Mouse (Mus musculus): ENCODE data around the gene Mov10l1. TPM values are rescaled to one million over a fixed set of nuclear protein-coding genes. Genes with fewer than 3 reads are reported as not detected.

Mov10l1 gene
- polyA plus RNA-seq, 1 experiment = not detected

- Histone ChIP-seq H3K4me1 (ENCODE audit: control insufficient read depth, insufficient read depth, low read length) (no peaks in the 10 kb centered on the region), H3K4me3 (ENCODE audit: insufficient read depth, low read length) (peak within 1 kb of the TSS; percentile 8), H3K27ac (ENCODE audit: insufficient read depth, low read length) (no peak within 1 kb of the TSS)
- no peak for TF ChIP-seq CTCF (IDR thresholded peaks at IDR 0.05; ENCODE audit: borderline replicate concordance, insufficient read depth, low read length)
- TF ChIP-seq POLR2A (IDR thresholded peaks at IDR 0.05; ENCODE audit: low read depth, low read length) = no peak
Measured at GRCm38 (mm10) chr15:89059161-89059931, 76.6 kb downstream of the Mov10l1 start, which contains the start of gene Panx2. TSS of gene Panx2 (plus strand) at chr15:89059734.

GRCm38 (mm10) chr15:89060032-89060681 is 77.4 kb downstream of the Mov10l1 start:
- peak overlapping the region; percentile 0; the same call in 1 of the 2 replicates for H3K4me3 ChIP-seq (ENCODE audit: insufficient read depth, low read length)
- no peak for TF ChIP-seq CTCF (IDR thresholded peaks at IDR 0.05; ENCODE audit: borderline replicate concordance, insufficient read depth, low read length)
- TF ChIP-seq POLR2A (IDR thresholded peaks at IDR 0.05; ENCODE audit: low read depth, low read length) = no peak
- H3K4me1 ChIP-seq (ENCODE audit: control insufficient read depth, insufficient read depth, low read length) = no peaks in the 10 kb centered on the region
- H3K27ac ChIP-seq (ENCODE audit: insufficient read depth, low read length) = no peak overlapping the region

GRCm38 (mm10) chr15:89060811-89061460 is 78.2 kb downstream of the Mov10l1 start:
- no peaks in the 10 kb centered on the region for H3K4me1 ChIP-seq (ENCODE audit: control insufficient read depth, insufficient read depth, low read length)
- TF ChIP-seq POLR2A (IDR thresholded peaks at IDR 0.05; ENCODE audit: low read depth, low read length) (no peak), CTCF (IDR thresholded peaks at IDR 0.05; ENCODE audit: borderline replicate concordance, insufficient read depth, low read length) (no peak)
- no peak overlapping the region for H3K4me3 ChIP-seq (ENCODE audit: insufficient read depth, low read length)
- H3K27ac ChIP-seq (ENCODE audit: insufficient read depth, low read length) = no peak overlapping the region

GRCm38 (mm10) chr15:89061761-89062517 is 79.2 kb downstream of the Mov10l1 start:
- no peaks in the 10 kb centered on the region for H3K4me1 ChIP-seq (ENCODE audit: control insufficient read depth, insufficient read depth, low read length)
- H3K27ac ChIP-seq (ENCODE audit: insufficient read depth, low read length) = no peak overlapping the region
- TF ChIP-seq CTCF (IDR thresholded peaks at IDR 0.05; ENCODE audit: borderline replicate concordance, insufficient read depth, low read length) = no peak
- TF ChIP-seq POLR2A (IDR thresholded peaks at IDR 0.05; ENCODE audit: low read depth, low read length) = no peak
- no peak overlapping the region for H3K4me3 ChIP-seq (ENCODE audit: insufficient read depth, low read length)

GRCm38 (mm10) chr15:89062518-89062910 is 79.8 kb downstream of the Mov10l1 start:
- H3K4me1 ChIP-seq (ENCODE audit: control insufficient read depth, insufficient read depth, low read length) = no peaks in the 10 kb centered on the region
- no peak overlapping the region for H3K27ac ChIP-seq (ENCODE audit: insufficient read depth, low read length)
- TF ChIP-seq POLR2A (IDR thresholded peaks at IDR 0.05; ENCODE audit: low read depth, low read length) = no peak
- TF ChIP-seq CTCF (IDR thresholded peaks at IDR 0.05; ENCODE audit: borderline replicate concordance, insufficient read depth, low read length) = no peak

GRCm38 (mm10) chr15:89063001-89063400 is 80.3 kb downstream of the Mov10l1 start:
- no peak overlapping the region for H3K27ac ChIP-seq (ENCODE audit: insufficient read depth, low read length)
- H3K4me3 ChIP-seq (ENCODE audit: insufficient read depth, low read length) = no peak overlapping the region
- H3K4me1 ChIP-seq (ENCODE audit: control insufficient read depth, insufficient read depth, low read length) = no peaks in the 10 kb centered on the region
- TF ChIP-seq CTCF (IDR thresholded peaks at IDR 0.05; ENCODE audit: borderline replicate concordance, insufficient read depth, low read length) = no peak
- no peak for TF ChIP-seq POLR2A (IDR thresholded peaks at IDR 0.05; ENCODE audit: low read depth, low read length)

More at GRCm38 (mm10) chr15:89062518-89062910, 79.8 kb downstream of the Mov10l1 start:
- no peak overlapping the region for H3K4me3 ChIP-seq (ENCODE audit: insufficient read depth, low read length)

- Histone ChIP-seq H3K27ac (ENCODE audit: insufficient read depth, low read length) (no peak overlapping the region), H3K4me1 (ENCODE audit: control insufficient read depth, insufficient read depth, low read length) (no peaks in the 10 kb centered on the region), H3K4me3 (ENCODE audit: insufficient read depth, low read length) (no peak overlapping the region)
- TF ChIP-seq CTCF (IDR thresholded peaks at IDR 0.05; ENCODE audit: borderline replicate concordance, insufficient read depth, low read length) (no peak), POLR2A (IDR thresholded peaks at IDR 0.05; ENCODE audit: low read depth, low read length) (no peak)
Measured at GRCm38 (mm10) chr15:89063536-89063935, 80.8 kb downstream of the Mov10l1 start.

GRCm38 (mm10) chr15:89064891-89065290 is 82.2 kb downstream of the Mov10l1 start:
- no peak overlapping the region for H3K4me3 ChIP-seq (ENCODE audit: insufficient read depth, low read length)
- H3K4me1 ChIP-seq (ENCODE audit: control insufficient read depth, insufficient read depth, low read length) = no peaks in the 10 kb centered on the region
- H3K27ac ChIP-seq (ENCODE audit: insufficient read depth, low read length) = no peak overlapping the region
- TF ChIP-seq POLR2A (IDR thresholded peaks at IDR 0.05; ENCODE audit: low read depth, low read length) = no peak

- no peak overlapping the region for H3K27ac ChIP-seq (ENCODE audit: insufficient read depth, low read length)
- TF ChIP-seq CTCF (IDR thresholded peaks at IDR 0.05; ENCODE audit: borderline replicate concordance, insufficient read depth, low read length) = no peak
- TF ChIP-seq POLR2A (IDR thresholded peaks at IDR 0.05; ENCODE audit: low read depth, low read length) = no peak
- H3K4me1 ChIP-seq (ENCODE audit: control insufficient read depth, insufficient read depth, low read length) = no peaks in the 10 kb centered on the region
- no peak overlapping the region for H3K4me3 ChIP-seq (ENCODE audit: insufficient read depth, low read length)
Measured at GRCm38 (mm10) chr15:89067609-89068008, 84.9 kb downstream of the Mov10l1 start.
